Mouse (Mus musculus) spleen, adult 2 months (tissue): ENCODE results near the gene Adcy2. TPM values are rescaled to one million over a fixed set of nuclear protein-coding genes. Genes with fewer than 3 reads are reported as not detected.

ENCODE experiments used
- DNase-seq, 2 experiments: peaks; one replicate each; pipeline versions ENCODE4 v3.0.0 to v3.0.0-alpha.2; 2012 to 2021; ENCODE audit warnings: low spot score in 2 of 2, low read depth in 1 of 2
- H3K27ac ChIP-seq: fragments of 200-500 bp; 2 replicates; pipeline ENCODE4 v1.5.1; 2012; ENCODE audit warnings: low read length, inconsistent platforms; ENCODE audit not compliant: insufficient read depth
- H3K27me3 ChIP-seq: fragments of 200-500 bp; 2 replicates; pipeline ENCODE4 v1.6.1; 2012; ENCODE audit warnings: mild to moderate bottlenecking, moderate library complexity, low read length, inconsistent platforms; ENCODE audit not compliant: control insufficient read depth, insufficient read depth
- H3K36me3 ChIP-seq: fragments of 200-500 bp; 2 replicates; pipeline ENCODE4 v1.6.1; 2012; ENCODE audit warnings: mild to moderate bottlenecking, low read length, inconsistent platforms; ENCODE audit not compliant: control insufficient read depth, insufficient read depth
- H3K4me1 ChIP-seq: fragments of 200-500 bp; 2 replicates; pipeline ENCODE4 v1.6.1; 2011; ENCODE audit warnings: inconsistent platforms; ENCODE audit not compliant: control insufficient read depth, insufficient read depth, insufficient read length
- H3K4me3 ChIP-seq: fragments of 200-500 bp; 2 replicates; pipeline ENCODE4 v1.5.1; 2011; ENCODE audit warnings: mild to moderate bottlenecking, inconsistent platforms; ENCODE audit not compliant: insufficient read depth, insufficient read length; ENCODE audit errors: extremely low read depth
- CTCF ChIP-seq: fragments of 200-500 bp; IDR thresholded peaks from 2 replicates; pipeline ENCODE4 v1.5.1; 2011; ENCODE audit warnings: mild to moderate bottlenecking, inconsistent platforms; ENCODE audit not compliant: insufficient read depth, insufficient read length, insufficient replicate concordance; ENCODE audit errors: extremely low read depth
- POLR2A ChIP-seq: fragments of 200-500 bp; IDR thresholded peaks from 2 replicates; pipeline ENCODE4 v1.6.1; 2011; ENCODE audit warnings: low read depth, low read length, inconsistent platforms
- WGBS: fragments of 180-500 bp; shearing (Covaris S2); methylation state at CpG from one replicate; pipeline ENCODE4 v1.1.7; 2018; 5-methylcytosine and 5-hydroxymethylcytosine counted together
- polyA plus RNA-seq: library from polyadenylated mRNA; depleted of rRNA; stranded (reverse); fragments of >200 nt; gene quantifications from 2 replicates; pipeline ENCODE4 v1.2.3, GENCODE M21; 2012

The Adcy2 gene
- polyA plus RNA-seq, 1 experiment: 0.25 TPM

GRCm38 (mm10) chr13:68601184-68601583 is 398.2 kb downstream of the Adcy2 start:
- H3K36me3 ChIP-seq: no peaks in the 10 kb centered on the region
- DNase-seq: no peak

GRCm38 (mm10) chr13:68598953-68599352 is 400.4 kb downstream of the Adcy2 start:
- H3K4me3 ChIP-seq: no peak overlapping the region
- H3K27ac ChIP-seq: no peak overlapping the region
- peaks cover 1% of the 10 kb centered on the region; the same call in 1 of the 2 replicates for H3K27me3 ChIP-seq
- DNase-seq: no peak
- TF ChIP-seq CTCF (no peak), POLR2A (no peak)
- H3K36me3 ChIP-seq: no peaks in the 10 kb centered on the region
- no peaks in the 10 kb centered on the region for H3K4me1 ChIP-seq

More at GRCm38 (mm10) chr13:68601184-68601583, 398.2 kb downstream of the Adcy2 start:
- WGBS: 28% methylated on average over 6 of the region's 6 CpGs
- no peak overlapping the region for H3K4me3 ChIP-seq
- H3K4me1 ChIP-seq: no peaks in the 10 kb centered on the region
- peaks cover 1% of the 10 kb centered on the region; the same call in 1 of the 2 replicates for H3K27me3 ChIP-seq
- TF ChIP-seq POLR2A: no peak
- no peak for TF ChIP-seq CTCF
- no peak overlapping the region for H3K27ac ChIP-seq

- Histone ChIP-seq H3K4me3 (no peak overlapping the region), H3K27ac (no peak overlapping the region), H3K27me3 (peaks cover 1% of the 10 kb centered on the region; the same call in 1 of the 2 replicates), H3K36me3 (no peaks in the 10 kb centered on the region; the same call in 1 of the 2 replicates), H3K4me1 (no peaks in the 10 kb centered on the region)
- WGBS: 32% methylated on average over 13 of the region's 13 CpGs
- TF ChIP-seq POLR2A (no peak), CTCF (no peak)
- DNase-seq: no peak
Measured at GRCm38 (mm10) chr13:68597667-68598066, 401.7 kb downstream of the Adcy2 start.

GRCm38 (mm10) chr13:68597199-68597598 is 402.1 kb downstream of the Adcy2 start, which contains the start of gene 1700001L19Rik:
TSS of gene 1700001L19Rik (plus strand) at chr13:68597421.
- peaks cover 4% of the 10 kb centered on the region for H3K36me3 ChIP-seq
- WGBS: 20% methylated on average over 10 of the region's 10 CpGs
- TF ChIP-seq CTCF (no peak), POLR2A (no peak)
- no peak within 1 kb of the TSS for H3K27ac ChIP-seq
- peaks cover 1% of the 10 kb centered on the region; the same call in 1 of the 2 replicates for H3K27me3 ChIP-seq
- H3K4me1 ChIP-seq: no peaks in the 10 kb centered on the region
- no peak within 1 kb of the TSS for H3K4me3 ChIP-seq
- no peak for DNase-seq

- H3K36me3 ChIP-seq: peaks cover 29% of the 10 kb centered on the region
- H3K27ac ChIP-seq: no peak overlapping the region
- H3K4me3 ChIP-seq: no peak overlapping the region
- H3K4me1 ChIP-seq: no peaks in the 10 kb centered on the region
- peaks cover 1% of the 10 kb centered on the region; the same call in 1 of the 2 replicates for H3K27me3 ChIP-seq
- no peak for TF ChIP-seq CTCF
- TF ChIP-seq POLR2A: no peak
- WGBS: 85% methylated on average over 1 of the region's 1 CpGs
- no peak for DNase-seq
Measured at GRCm38 (mm10) chr13:68593797-68594196, 405.5 kb downstream of the Adcy2 start.

- Histone ChIP-seq H3K36me3 (peaks cover 38% of the 10 kb centered on the region), H3K4me3 (no peak overlapping the region), H3K27ac (no peak overlapping the region), H3K27me3 (no peaks in the 10 kb centered on the region), H3K4me1 (no peaks in the 10 kb centered on the region)
- TF ChIP-seq POLR2A (no peak), CTCF (no peak)
- DNase-seq: no peak
Measured at GRCm38 (mm10) chr13:68588352-68588751, 411.0 kb downstream of the Adcy2 start.

- WGBS: 93% methylated on average over 7 of the region's 7 CpGs
- peaks cover 2% of the 10 kb centered on the region; the same call in 1 of the 2 replicates for H3K4me1 ChIP-seq
- peaks cover 24% of the 10 kb centered on the region for H3K36me3 ChIP-seq
- H3K4me3 ChIP-seq: no peak overlapping the region
- no peak for TF ChIP-seq CTCF
- TF ChIP-seq POLR2A: no peak
- no peaks in the 10 kb centered on the region for H3K27me3 ChIP-seq
- H3K27ac ChIP-seq: no peak overlapping the region
- no peak for DNase-seq
Measured at GRCm38 (mm10) chr13:68585441-68585840, 413.9 kb downstream of the Adcy2 start.
